Mouse (Mus musculus): ENCODE results near the gene Myo1e. TPM values are rescaled to one million over a fixed set of nuclear protein-coding genes. Genes with fewer than 3 reads are reported as not detected.
A peak's percentile ranks its signal among the peaks of the same experiment; 100 is the strongest.

Gene Myo1e
- 17.0 and 20.2 TPM in 2 replicates for polyA plus RNA-seq (2015; fragmentation: Nextera tagmentation; extraction: Ambion mirVana)

- Histone ChIP-seq H3K36me3 (ENCODE audit: insufficient read depth, low read length) (no peaks in the 10 kb centered on the region), H3K9ac (ENCODE audit: low read depth, low read length) (peak within 1 kb of the TSS; percentile 83), H3K4me2 (ENCODE audit: low read length) (peak within 1 kb of the TSS; percentile 100), H3K27me3 (ENCODE audit: insufficient read depth, low read length) (no peaks in the 10 kb centered on the region), H3K4me3 (replicated peaks; ENCODE audit: low read depth, low read length) (peak within 1 kb of the TSS; percentile 82), H3K9me3 (replicated peaks; ENCODE audit: low read length) (no peaks in the 10 kb centered on the region), H3K4me1 (replicated peaks; ENCODE audit: insufficient read depth, low read length) (peaks cover 3% of the 10 kb centered on the region; the same call in 1 of the 2 replicates), H3K27ac (peak within 1 kb of the TSS; percentile 85)
- DNase-seq (ENCODE audit: low spot score) (peak; percentile 98), ATAC-seq (replicated peaks; ENCODE audit: low FRiP score, low read depth) (peak; percentile 87)
- TF ChIP-seq CTCF (IDR thresholded peaks at IDR 0.05; ENCODE audit: low read depth) = no peak
- WGBS = under 1% methylated on average over 43 of the region's 43 CpGs
Measured at GRCm38 (mm10) chr9:70207151-70207831, at the start of gene Myo1e. TSS of gene Myo1e (plus strand) at chr9:70207350.

GRCm38 (mm10) chr9:70160071-70160470, 47.1 kb upstream of the Myo1e start:
- no peak overlapping the region for H3K9ac ChIP-seq (ENCODE audit: low read depth, low read length)
- no peaks in the 10 kb centered on the region for H3K27me3 ChIP-seq (ENCODE audit: insufficient read depth, low read length)
- H3K36me3 ChIP-seq (ENCODE audit: insufficient read depth, low read length) = no peaks in the 10 kb centered on the region
- TF ChIP-seq CTCF (IDR thresholded peaks at IDR 0.05; ENCODE audit: low read depth) = no peak
- 55% methylated on average over 10 of the region's 10 CpGs for WGBS
- H3K4me3 ChIP-seq (replicated peaks; ENCODE audit: low read depth, low read length) = no peak overlapping the region
- no peak overlapping the region for H3K27ac ChIP-seq
- no peaks in the 10 kb centered on the region for H3K4me1 ChIP-seq (replicated peaks; ENCODE audit: insufficient read depth, low read length)
- H3K9me3 ChIP-seq (replicated peaks; ENCODE audit: low read length) = no peaks in the 10 kb centered on the region
- H3K4me2 ChIP-seq (ENCODE audit: low read length) = no peak overlapping the region
- no peak for DNase-seq (ENCODE audit: low spot score)
- no peak for ATAC-seq (replicated peaks; ENCODE audit: low FRiP score, low read depth)

GRCm38 (mm10) chr9:70168973-70169372, 38.2 kb upstream of the Myo1e start:
- no peak for ATAC-seq (replicated peaks; ENCODE audit: low FRiP score, low read depth)
- no peaks in the 10 kb centered on the region for H3K9me3 ChIP-seq (replicated peaks; ENCODE audit: low read length)
- H3K27me3 ChIP-seq (ENCODE audit: insufficient read depth, low read length) = no peaks in the 10 kb centered on the region
- H3K9ac ChIP-seq (ENCODE audit: low read depth, low read length) = no peak overlapping the region
- no peaks in the 10 kb centered on the region for H3K36me3 ChIP-seq (ENCODE audit: insufficient read depth, low read length)
- H3K4me2 ChIP-seq (ENCODE audit: low read length) = no peak overlapping the region
- no peak overlapping the region for H3K27ac ChIP-seq
- no peak overlapping the region for H3K4me3 ChIP-seq (replicated peaks; ENCODE audit: low read depth, low read length)
- TF ChIP-seq CTCF (IDR thresholded peaks at IDR 0.05; ENCODE audit: low read depth) = peak; percentile 58
- no peaks in the 10 kb centered on the region for H3K4me1 ChIP-seq (replicated peaks; ENCODE audit: insufficient read depth, low read length)
- 89% methylated on average over 7 of the region's 7 CpGs for WGBS
- DNase-seq (ENCODE audit: low spot score) = no peak

GRCm38 (mm10) chr9:70174291-70174848, 32.8 kb upstream of the Myo1e start:
- no peak overlapping the region for H3K4me2 ChIP-seq (ENCODE audit: low read length)
- H3K4me3 ChIP-seq (replicated peaks; ENCODE audit: low read depth, low read length) = no peak overlapping the region
- WGBS = 63% methylated on average over 4 of the region's 4 CpGs
- H3K27ac ChIP-seq = no peak overlapping the region
- H3K27me3 ChIP-seq (ENCODE audit: insufficient read depth, low read length) = no peaks in the 10 kb centered on the region
- ATAC-seq (replicated peaks; ENCODE audit: low FRiP score, low read depth) (no peak), DNase-seq (ENCODE audit: low spot score) (no peak)
- no peaks in the 10 kb centered on the region for H3K9me3 ChIP-seq (replicated peaks; ENCODE audit: low read length)
- no peak overlapping the region for H3K9ac ChIP-seq (ENCODE audit: low read depth, low read length)
- no peak for TF ChIP-seq CTCF (IDR thresholded peaks at IDR 0.05; ENCODE audit: low read depth)
- H3K36me3 ChIP-seq (ENCODE audit: insufficient read depth, low read length) = no peaks in the 10 kb centered on the region
- H3K4me1 ChIP-seq (replicated peaks; ENCODE audit: insufficient read depth, low read length) = no peaks in the 10 kb centered on the region

GRCm38 (mm10) chr9:70174896-70175295, 32.3 kb upstream of the Myo1e start:
- H3K4me2 ChIP-seq (ENCODE audit: low read length) = no peak overlapping the region
- H3K27ac ChIP-seq = no peak overlapping the region
- WGBS = 28% methylated on average over 6 of the region's 6 CpGs
- no peaks in the 10 kb centered on the region for H3K9me3 ChIP-seq (replicated peaks; ENCODE audit: low read length)
- no peak overlapping the region for H3K9ac ChIP-seq (ENCODE audit: low read depth, low read length)
- ATAC-seq (replicated peaks; ENCODE audit: low FRiP score, low read depth) (no peak), DNase-seq (ENCODE audit: low spot score) (no peak)
- H3K4me3 ChIP-seq (replicated peaks; ENCODE audit: low read depth, low read length) = no peak overlapping the region
- TF ChIP-seq CTCF (IDR thresholded peaks at IDR 0.05; ENCODE audit: low read depth) = no peak
- H3K4me1 ChIP-seq (replicated peaks; ENCODE audit: insufficient read depth, low read length) = no peaks in the 10 kb centered on the region
- no peaks in the 10 kb centered on the region for H3K27me3 ChIP-seq (ENCODE audit: insufficient read depth, low read length)
- no peaks in the 10 kb centered on the region for H3K36me3 ChIP-seq (ENCODE audit: insufficient read depth, low read length)

DNA sequence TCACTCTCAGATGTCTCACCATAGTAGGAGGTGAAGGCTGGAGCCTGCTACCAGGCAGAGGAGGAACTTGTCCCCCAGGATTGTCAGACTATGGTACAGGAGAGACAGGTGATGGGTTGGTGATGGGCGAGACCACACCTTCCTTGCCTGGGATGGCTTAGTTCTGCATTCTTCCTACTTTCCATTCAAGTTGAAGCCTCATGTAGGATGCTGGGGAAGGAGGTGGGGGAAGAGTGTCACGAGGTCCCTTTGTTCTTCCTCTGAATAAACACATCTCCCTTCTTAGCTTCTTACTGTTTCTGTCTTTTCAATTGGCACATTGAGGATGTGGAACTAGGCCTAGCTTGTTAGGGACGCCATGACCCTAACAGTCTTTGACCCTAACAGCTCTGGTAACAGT, 30.9 kb upstream of the Myo1e start:
- no peak for ATAC-seq (replicated peaks; ENCODE audit: low FRiP score, low read depth)
- no peak for TF ChIP-seq CTCF (IDR thresholded peaks at IDR 0.05; ENCODE audit: low read depth)
- Histone ChIP-seq H3K4me1 (replicated peaks; ENCODE audit: insufficient read depth, low read length) (no peaks in the 10 kb centered on the region), H3K9me3 (replicated peaks; ENCODE audit: low read length) (no peaks in the 10 kb centered on the region), H3K9ac (ENCODE audit: low read depth, low read length) (no peak overlapping the region), H3K4me2 (ENCODE audit: low read length) (no peak overlapping the region), H3K36me3 (ENCODE audit: insufficient read depth, low read length) (no peaks in the 10 kb centered on the region), H3K27ac (no peak overlapping the region), H3K4me3 (replicated peaks; ENCODE audit: low read depth, low read length) (no peak overlapping the region), H3K27me3 (ENCODE audit: insufficient read depth, low read length) (no peaks in the 10 kb centered on the region)
- no peak for DNase-seq (ENCODE audit: low spot score)
- WGBS = 90% methylated on average over 3 of the region's 3 CpGs
